Mouse (Mus musculus): ENCODE results near the gene Chchd10.

DNA sequence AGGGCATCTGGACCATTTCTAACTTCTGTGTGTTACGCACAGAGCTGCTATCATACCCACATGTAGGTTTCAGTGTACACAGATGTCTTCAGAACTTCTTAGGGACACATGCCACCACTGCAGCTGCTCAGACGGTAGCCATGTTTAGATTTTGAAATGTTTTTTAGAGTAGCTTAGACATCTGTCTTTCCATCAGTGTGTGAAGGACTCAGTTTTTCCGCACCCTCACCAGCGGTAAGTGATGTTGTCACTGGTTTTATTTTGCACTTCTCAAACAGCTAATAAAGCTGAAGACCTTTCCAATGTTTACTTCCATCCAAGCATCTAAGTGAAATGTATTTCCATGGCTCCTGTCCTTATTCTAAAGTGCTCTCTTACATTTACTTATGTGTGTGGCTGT, 26.0 kb upstream of the Chchd10 start:
- TF ChIP-seq CTCF (IDR thresholded peaks at IDR 0.05; ENCODE audit: low read depth, low read length) (no peak), POLR2A (IDR thresholded peaks at IDR 0.05; ENCODE audit: extremely low read depth, insufficient read depth, low read length) (no peak)

All from liver, adult 2 months (tissue).